Comparison of ENCODE assay signal across 9 mouse cellular contexts in genomic region chr7:109967805-109968579, GRCm38 (mm10). TPM values are rescaled to one million over a fixed set of nuclear protein-coding genes. Genes with fewer than 3 reads are reported as not detected.
DNase-seq lines count a peak whose midpoint lies in the region; ATAC-seq and TF ChIP-seq lines count a peak whose summit lies in the region.
"Had no signal": no experiment of that assay in that cellular context is flagged by ENCODE, and none has a peak within 500 bp of the region (broad histone marks: within the 10 kb centered on the region; RNA-seq: fewer than 3 reads in every experiment).

No protein-coding gene starts in this region.

- no peak for DNase-seq in frontal cortex, postnatal 25 days (ENCODE audit: low spot score in 2 of 2)
- peak; percentile 87 for DNase-seq in 416B (ENCODE audit: low read depth)
- peak; percentile 56 for DNase-seq in lung, postnatal 0 days (ENCODE audit: low spot score)
- DNase-seq in telencephalon, adult 2 months (ENCODE audit: low read depth, low spot score), result peak; percentile 56
- DNase-seq in kidney, postnatal 36 days, result no peak

- ATAC-seq in frontal cortex, adult (ENCODE audit: low TSS enrichment), result peak; percentile 64
- peak; percentile 87 to 99 for ATAC-seq in hematopoietic stem cell, adult 5-6 weeks (replicated peaks in 1 of 2; ENCODE audit: insufficient read depth in 1 of 2, low FRiP score in 2 of 2, low TSS enrichment in 1 of 2, low read depth in 1 of 2, poor library complexity in 2 of 2, severe bottlenecking in 2 of 2)
- ATAC-seq in lung, postnatal 0 days, result no peak

- H3K9ac ChIP-seq in lung, postnatal 0 days (replicated peaks; ENCODE audit: low read depth), result no peak overlapping the region

- no peak overlapping the region for H3K4me2 ChIP-seq in lung, postnatal 0 days (replicated peaks; ENCODE audit: low read depth, low read length)

- TF ChIP-seq CTCF in cortical plate, adult 2 months (IDR thresholded peaks at IDR 0.05; ENCODE audit: extremely low read depth, insufficient read depth, low read length), result no peak
- no peak for TF ChIP-seq CTCF in lung, postnatal 0 days (IDR thresholded peaks at IDR 0.05)

- H3K27me3 ChIP-seq in lung, postnatal 0 days (replicated peaks; ENCODE audit: insufficient read depth, low read length), result no peaks in the 10 kb centered on the region

- no peaks in the 10 kb centered on the region for H3K9me3 ChIP-seq in lung, postnatal 0 days (ENCODE audit: low read length)

- 0 out of 2 replicates have a peak, but pooled peaks cover 8% of the 10 kb centered on the region for H3K36me3 ChIP-seq in lung, postnatal 0 days (ENCODE audit: insufficient read depth, low read length)

- no peak overlapping the region for H3K4me3 ChIP-seq in cortical plate, adult 2 months (ENCODE audit: insufficient read depth, low read length)
- H3K4me3 ChIP-seq in lung, postnatal 0 days (ENCODE audit: low read depth, low read length), result no peak overlapping the region
- H3K4me3 ChIP-seq: erythroblast, embryonic 14.5 days had no signal

- no peak for TF ChIP-seq EP300 in lung, postnatal 0 days (IDR thresholded peaks at IDR 0.05)

- H3K27ac ChIP-seq in cortical plate, adult 2 months (ENCODE audit: insufficient read depth, low read length), result peak overlapping the region; percentile 75; the same call in 1 of the 2 replicates
- H3K27ac ChIP-seq in lung, postnatal 0 days (ENCODE audit: low read length), result no peak overlapping the region

- no peak for TF ChIP-seq POLR2A in cortical plate, adult 2 months (IDR thresholded peaks at IDR 0.05; ENCODE audit: extremely low read depth, insufficient read depth, low read length)

- 51% methylated on average over 11 of the region's 11 CpGs for WGBS in lung, postnatal 0 days

- peaks cover 2% of the 10 kb centered on the region for H3K4me1 ChIP-seq in cortical plate, adult 2 months (ENCODE audit: control insufficient read depth, insufficient read depth, low read length)
- no peaks in the 10 kb centered on the region for H3K4me1 ChIP-seq in lung, postnatal 0 days (ENCODE audit: insufficient read depth, low read depth, low read length)

RNA-seq across cellular contexts. Expression of gene Dennd5a, which starts 7.7 kb away (rescaled TPM):
- polyA plus RNA-seq in cortical plate, adult 2 months (2012; rRNA removed), result 214 and 216 TPM in 2 replicates
- 90.5 and 124 TPM in 2 replicates for total RNA-seq in hematopoietic stem cell, adult 5-6 weeks (2017)
- polyA plus RNA-seq in lung, postnatal 0 days (2015; fragmentation: Nextera tagmentation; extraction: Ambion mirVana), result 36.4 and 40.1 TPM in 2 replicates

RNA-seq across cellular contexts. Expression of gene Tmem41b, which starts 18.7 kb away (rescaled TPM):
- polyA plus RNA-seq in cortical plate, adult 2 months (2012; rRNA removed), result 39.0 TPM in 2 replicates
- 37.3 and 39.4 TPM in 2 replicates for total RNA-seq in hematopoietic stem cell, adult 5-6 weeks (2017)
- 71.9 and 75.3 TPM in 2 replicates for polyA plus RNA-seq in lung, postnatal 0 days (2015; fragmentation: Nextera tagmentation; extraction: Ambion mirVana)

RNA-seq across cellular contexts. Expression of gene Ipo7, which starts 50.1 kb away (rescaled TPM):
- polyA plus RNA-seq in cortical plate, adult 2 months (2012; rRNA removed), result 44.7 and 45.4 TPM in 2 replicates
- 205 and 310 TPM in 2 replicates for total RNA-seq in hematopoietic stem cell, adult 5-6 weeks (2017)
- polyA plus RNA-seq in lung, postnatal 0 days (2015; fragmentation: Nextera tagmentation; extraction: Ambion mirVana), result 12.7 and 15.3 TPM in 2 replicates

Comparison
In these comparisons a context has a peak if more than half of its experiments do, and no peak if none do; other contexts are left out.
1. DNase-seq: peak in 416B (single experiment), lung, postnatal 0 days (single experiment) and telencephalon, adult 2 months (single experiment); none in frontal cortex, postnatal 25 days (0 of 2) and kidney, postnatal 36 days (0 of 2).